Mouse (Mus musculus) cortical plate, adult 2 months (tissue): ENCODE results near the gene Cog7.

ENCODE experiments used
- CTCF ChIP-seq: fragments of 200-500 bp; IDR thresholded peaks from 2 replicates; pipeline ENCODE4 v1.5.1; 2011; ENCODE audit warnings: mild to moderate bottlenecking, control low read depth, low read length; ENCODE audit not compliant: insufficient read depth; ENCODE audit errors: extremely low read depth
- POLR2A ChIP-seq: fragments of 200-500 bp; IDR thresholded peaks from 2 replicates; pipeline ENCODE4 v1.6.1; 2011; ENCODE audit warnings: mild to moderate bottlenecking, low read length, control low read depth; ENCODE audit not compliant: insufficient read depth; ENCODE audit errors: extremely low read depth

DNA sequence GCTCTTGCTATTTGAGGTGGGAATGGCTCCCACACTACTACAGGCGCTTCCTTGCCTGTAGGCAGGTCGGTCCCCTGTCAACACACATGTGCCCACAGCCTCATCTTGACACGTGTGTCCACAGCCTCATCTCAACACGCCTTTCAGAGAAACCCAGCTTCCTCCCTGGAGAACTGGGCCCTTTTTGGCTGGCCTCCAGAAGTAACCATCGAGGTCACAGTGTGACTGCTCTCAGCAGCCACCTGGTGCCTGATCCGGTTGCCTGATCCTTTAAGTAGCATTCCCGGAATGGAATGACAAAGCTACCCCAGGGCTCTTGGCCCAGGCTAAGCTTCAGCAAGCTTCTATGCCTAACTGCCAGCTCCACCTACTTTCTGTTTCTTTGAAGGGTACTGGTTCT lies 50.3 kb downstream of the Cog7 start:
- TF ChIP-seq POLR2A (no peak), CTCF (no peak)
